ENCODE assay signal across 8 mouse cellular contexts in genomic region chr4:47092387-47093021, GRCm38 (mm10). TPM values are rescaled to one million over a fixed set of nuclear protein-coding genes. Genes with fewer than 3 reads are reported as not detected.
A peak's percentile ranks its signal among the peaks of the same experiment; 100 is the strongest.
DNase-seq lines count a peak whose midpoint lies in the region; ATAC-seq lines count a peak whose summit lies in the region.

No protein-coding gene starts in this region.

- H3K4me2 ChIP-seq in heart, embryonic 15.5 days = peak overlapping the region; percentile 100
- H3K4me2 ChIP-seq in liver, embryonic 11.5 days = peak overlapping the region; percentile 78

- DNase-seq in heart, postnatal 14 days = no peak
- DNase-seq in ZHBTc4 (ENCODE audit: low read depth, low spot score) = peak; percentile 29
- peak; percentile 37 for DNase-seq in liver, embryonic 11.5 days (ENCODE audit: low spot score)
- DNase-seq in splenic B cell, adult 2 months (ENCODE audit: low read depth, low spot score) = peak; percentile 11
- no peak for DNase-seq in right cerebral cortex, postnatal 14 days

- H3K4me3 ChIP-seq in heart, embryonic 15.5 days = peak overlapping the region; percentile 70
- H3K4me3 ChIP-seq in liver, embryonic 11.5 days (ENCODE audit: low read depth, low read length) = peak overlapping the region; percentile 61

- peaks cover 40% of the 10 kb centered on the region for H3K27me3 ChIP-seq in heart, embryonic 15.5 days
- peaks cover 48% of the 10 kb centered on the region for H3K27me3 ChIP-seq in liver, embryonic 11.5 days (replicated peaks; ENCODE audit: control insufficient read depth, insufficient read depth, low read length)
- H3K27me3 ChIP-seq in splenic B cell, adult 2 months (ENCODE audit: control insufficient read depth, insufficient read depth, low read length, poor library complexity, severe bottlenecking) = no peaks in the 10 kb centered on the region

- peaks cover 13% of the 10 kb centered on the region for H3K4me1 ChIP-seq in heart, embryonic 15.5 days (replicated peaks)
- H3K4me1 ChIP-seq in liver, embryonic 11.5 days (replicated peaks; ENCODE audit: control insufficient read depth, insufficient read depth, low read length) = no peaks in the 10 kb centered on the region

- no peaks in the 10 kb centered on the region for H3K9me3 ChIP-seq in heart, embryonic 15.5 days (replicated peaks)
- no peaks in the 10 kb centered on the region for H3K9me3 ChIP-seq in liver, embryonic 11.5 days (ENCODE audit: control insufficient read depth, low read length)

- 3% methylated on average over 21 of the region's 21 CpGs for WGBS in heart, embryonic 15.5 days
- 2% methylated on average over 21 of the region's 21 CpGs for WGBS in liver, embryonic 11.5 days

- H3K9ac ChIP-seq in heart, embryonic 15.5 days = peak overlapping the region; percentile 59
- H3K9ac ChIP-seq in liver, embryonic 11.5 days (ENCODE audit: low read depth, low read length) = no peak overlapping the region

- no peaks in the 10 kb centered on the region for H3K36me3 ChIP-seq in heart, embryonic 15.5 days
- no peaks in the 10 kb centered on the region for H3K36me3 ChIP-seq in liver, embryonic 11.5 days (ENCODE audit: control insufficient read depth, insufficient read depth, low read length)
- H3K36me3 ChIP-seq in splenic B cell, adult 2 months (ENCODE audit: control insufficient read depth, insufficient read depth, low read length, poor library complexity, severe bottlenecking) = no peaks in the 10 kb centered on the region

- intact Hi-C loops in heart, postnatal 14 days (cut with DNase I) = no loop called here

- H3K27ac ChIP-seq in heart, embryonic 15.5 days = no peak overlapping the region
- no peak overlapping the region for H3K27ac ChIP-seq in liver, embryonic 11.5 days (ENCODE audit: low read depth, low read length)

- peak; percentile 27; the same call in 1 of the 2 replicates for ATAC-seq in heart, embryonic 15.5 days (replicated peaks; ENCODE audit: insufficient number of reproducible peaks, insufficient read depth, low FRiP score, low read depth)
- ATAC-seq in hematopoietic stem cell, adult 5-6 weeks (replicated peaks in 1 of 2; ENCODE audit: insufficient read depth in 1 of 2, low FRiP score in 2 of 2, low TSS enrichment in 1 of 2, low read depth in 1 of 2, poor library complexity in 2 of 2, severe bottlenecking in 2 of 2) = peak; percentile 18 to 26; a peak in 1 of 4 replicates
- no peak for ATAC-seq in liver, embryonic 11.5 days (replicated peaks; ENCODE audit: low FRiP score)
- ATAC-seq in monocyte, adult 5-6 weeks (replicated peaks; ENCODE audit: insufficient number of reproducible peaks, low FRiP score, low TSS enrichment, poor library complexity, severe bottlenecking) = no peak

RNA-seq across cellular contexts. Expression of gene Galnt12, which starts 0.8 kb away (rescaled TPM):
- polyA plus RNA-seq in heart, embryonic 15.5 days (2015; fragmentation: Nextera tagmentation; extraction: Ambion mirVana) = 2.1 and 5.1 TPM in 2 replicates
- total RNA-seq in heart, postnatal 14 days (2021) = under 1 TPM; 0.57 to 0.73 TPM
- total RNA-seq in hematopoietic stem cell, adult 5-6 weeks (2017) = 12.7 and 17.6 TPM in 2 replicates
- 1.0 and 1.3 TPM in 2 replicates for polyA plus RNA-seq in liver, embryonic 11.5 days (2014; fragmentation: Nextera tagmentation; extraction: Ambion mirVana)
- 4.6 to 9.7 TPM (median 5.0 TPM) in 3 replicates for total RNA-seq in monocyte, adult 5-6 weeks (2017)

RNA-seq across cellular contexts. Expression of gene Anks6, which starts 35.3 kb away (rescaled TPM):
- polyA plus RNA-seq in heart, embryonic 15.5 days (2015; fragmentation: Nextera tagmentation; extraction: Ambion mirVana) = 1.5 and 2.4 TPM in 2 replicates
- total RNA-seq in heart, postnatal 14 days (2021) = 1 to 10 TPM; 3.9 to 4.0 TPM
- total RNA-seq in hematopoietic stem cell, adult 5-6 weeks (2017) = 0.44 and 0.89 TPM in 2 replicates
- 0.80 and 0.87 TPM in 2 replicates for polyA plus RNA-seq in liver, embryonic 11.5 days (2014; fragmentation: Nextera tagmentation; extraction: Ambion mirVana)
- total RNA-seq in monocyte, adult 5-6 weeks (2017) = 0.57 to 0.97 TPM in 2 of 3 replicates, not detected in the other

Comparison
In these comparisons a context has a peak if more than half of its experiments do, and no peak if none do; other contexts are left out.
1. ATAC-seq: peak in heart, embryonic 15.5 days (single experiment) and hematopoietic stem cell, adult 5-6 weeks (2 of 2); none in liver, embryonic 11.5 days (single experiment) and monocyte, adult 5-6 weeks (single experiment).
2. DNase-seq: peak in ZHBTc4 (single experiment), liver, embryonic 11.5 days (single experiment) and splenic B cell, adult 2 months (single experiment); none in heart, postnatal 14 days (0 of 2) and right cerebral cortex, postnatal 14 days (single experiment).